Mouse (Mus musculus): ENCODE measurements at regions not wholly inside any gene's neighbourhood (a gene's known extent, or its start where the extent isn't known, plus 50 kb on each side); places are given as distances from the start of the nearest gene placed in this dataset.
"Not testable (repeated sequence)": the region's sequence is repeated elsewhere in the genome, so short reads cannot be mapped to it uniquely, and the experiment has no call there.

DNA sequence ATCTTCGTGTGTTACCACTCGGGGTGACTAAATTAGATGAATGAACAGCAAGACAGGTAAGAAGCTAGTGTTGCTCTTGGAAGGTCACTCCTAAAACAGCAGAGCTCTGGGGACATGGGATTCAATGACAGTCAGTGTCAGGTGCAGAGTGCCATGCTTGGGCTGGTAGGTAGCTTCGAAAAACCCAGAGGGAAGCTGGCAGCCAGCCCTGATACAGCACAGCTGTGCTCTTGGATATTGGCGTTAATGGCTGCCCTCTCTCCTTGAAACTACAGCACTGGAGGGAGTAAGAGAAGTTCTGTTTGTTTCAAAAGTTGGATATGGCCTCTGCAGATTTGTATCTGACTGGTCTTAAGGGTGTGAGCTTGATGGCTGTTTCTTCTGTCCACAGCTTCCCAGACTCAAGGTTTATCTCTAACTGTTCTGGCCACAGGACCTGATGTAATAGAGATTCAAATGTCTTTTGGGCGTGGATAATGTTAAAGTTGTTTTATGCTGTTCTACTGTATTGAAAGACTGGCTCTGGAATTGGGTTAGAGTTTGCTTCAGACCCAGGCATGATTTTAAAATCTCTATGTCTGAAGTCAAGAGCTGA, 152.7 kb downstream of the Cand1 start:
- DNase-seq (no peak), ATAC-seq (ENCODE audit: low FRiP score, low TSS enrichment) (no peak)
- H3K27ac ChIP-seq (replicated peaks; ENCODE audit: low read depth, low read length): no peak overlapping the region
- H3K4me1 ChIP-seq (ENCODE audit: control insufficient read depth, insufficient read depth, low read length): no peaks in the 10 kb centered on the region
- no peaks in the 10 kb centered on the region for H3K9me3 ChIP-seq (ENCODE audit: control insufficient read depth, low read length)
- H3K27me3 ChIP-seq (ENCODE audit: control insufficient read depth, insufficient read depth, low read length): no peaks in the 10 kb centered on the region
- no peak overlapping the region for H3K9ac ChIP-seq (replicated peaks; ENCODE audit: low read length)
- 90% methylated on average over 5 of the region's 5 CpGs for WGBS
- H3K4me3 ChIP-seq (replicated peaks; ENCODE audit: low read depth, low read length): no peak overlapping the region
- no peaks in the 10 kb centered on the region for H3K36me3 ChIP-seq (ENCODE audit: control insufficient read depth, insufficient read depth, low read length)
- H3K4me2 ChIP-seq (ENCODE audit: low read length): no peak overlapping the region

DNA sequence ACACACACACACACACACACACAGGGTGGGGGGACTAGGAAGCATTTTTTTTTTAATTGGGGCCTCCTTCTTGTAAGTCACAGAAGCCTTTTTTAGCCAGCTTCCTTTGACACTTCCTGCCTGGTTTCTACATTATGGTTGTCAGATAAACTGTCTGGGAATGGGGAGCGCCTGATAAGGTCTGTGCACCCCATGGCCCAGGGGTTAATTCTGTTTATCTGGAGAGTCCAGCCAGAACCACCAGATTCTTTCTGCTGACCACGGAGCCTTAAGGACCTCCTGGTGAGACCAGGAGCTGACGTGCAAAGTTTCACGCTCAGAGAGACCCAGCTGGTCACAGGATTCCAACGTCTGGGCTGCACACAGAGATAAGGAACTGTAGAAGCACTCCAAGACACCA, 153.4 kb downstream of the Cand1 start:
- Histone ChIP-seq H3K4me1 (ENCODE audit: control insufficient read depth, insufficient read depth, low read length) (no peaks in the 10 kb centered on the region), H3K9me3 (ENCODE audit: control insufficient read depth, low read length) (no peaks in the 10 kb centered on the region), H3K36me3 (ENCODE audit: control insufficient read depth, insufficient read depth, low read length) (no peaks in the 10 kb centered on the region), H3K4me3 (replicated peaks; ENCODE audit: low read depth, low read length) (no peak overlapping the region), H3K9ac (replicated peaks; ENCODE audit: low read length) (no peak overlapping the region), H3K27me3 (ENCODE audit: control insufficient read depth, insufficient read depth, low read length) (no peaks in the 10 kb centered on the region), H3K4me2 (ENCODE audit: low read length) (no peak overlapping the region), H3K27ac (replicated peaks; ENCODE audit: low read depth, low read length) (no peak overlapping the region)
- 71% methylated on average over 5 of the region's 5 CpGs for WGBS
- DNase-seq: no peak
- ATAC-seq (ENCODE audit: low FRiP score, low TSS enrichment): no peak

DNA sequence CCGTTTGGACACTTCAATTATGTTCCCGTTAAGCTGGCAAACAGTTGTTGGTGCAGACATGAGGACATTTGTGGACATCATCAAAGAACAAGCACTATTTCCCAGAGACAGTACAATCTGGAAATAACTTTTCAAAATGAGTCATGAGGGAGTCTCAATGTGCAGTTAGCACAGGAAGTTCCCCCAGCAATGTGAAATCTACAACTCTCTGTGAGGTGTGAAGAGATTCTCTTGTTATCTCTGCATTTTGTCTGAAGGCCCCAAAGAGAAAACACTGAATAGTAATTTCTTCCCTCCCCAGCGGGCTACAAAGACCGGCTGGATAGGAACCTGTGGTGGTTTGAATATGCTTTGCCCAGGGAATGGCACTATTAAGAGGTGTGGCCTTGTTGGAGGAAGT, 156.4 kb downstream of the Cand1 start:
- WGBS: 89% methylated on average over 4 of the region's 4 CpGs
- Histone ChIP-seq H3K4me3 (replicated peaks; ENCODE audit: low read depth, low read length) (no peak overlapping the region), H3K27me3 (ENCODE audit: control insufficient read depth, insufficient read depth, low read length) (no peaks in the 10 kb centered on the region), H3K27ac (replicated peaks; ENCODE audit: low read depth, low read length) (no peak overlapping the region), H3K9ac (replicated peaks; ENCODE audit: low read length) (no peak overlapping the region), H3K36me3 (ENCODE audit: control insufficient read depth, insufficient read depth, low read length) (no peaks in the 10 kb centered on the region), H3K9me3 (ENCODE audit: control insufficient read depth, low read length) (no peaks in the 10 kb centered on the region), H3K4me1 (ENCODE audit: control insufficient read depth, insufficient read depth, low read length) (peaks cover 8% of the 10 kb centered on the region; the same call in 1 of the 2 replicates), H3K4me2 (ENCODE audit: low read length) (no peak overlapping the region)
- DNase-seq: no peak
- ATAC-seq (ENCODE audit: low FRiP score, low TSS enrichment): no peak

DNA sequence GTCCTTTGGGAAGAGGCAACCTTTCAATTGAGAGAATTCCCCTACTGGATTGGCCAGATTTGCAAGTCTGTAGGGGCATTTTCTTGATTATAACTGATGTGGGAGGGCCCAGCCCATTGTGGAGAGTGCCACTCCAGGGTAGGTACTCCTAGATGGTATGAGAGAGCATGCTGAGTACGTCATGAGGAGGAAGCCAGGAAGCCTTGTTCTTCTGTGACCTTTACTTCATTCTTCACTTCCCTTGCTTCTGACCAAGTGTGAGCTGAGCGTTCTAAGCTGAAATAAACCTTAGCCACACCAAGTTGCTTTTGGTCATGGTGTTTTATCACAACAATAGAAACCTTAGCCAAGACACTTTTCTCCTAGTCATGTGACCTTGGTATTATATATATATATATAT, 157.0 kb downstream of the Cand1 start:
- H3K9ac ChIP-seq (replicated peaks; ENCODE audit: low read length): no peak overlapping the region
- H3K36me3 ChIP-seq (ENCODE audit: control insufficient read depth, insufficient read depth, low read length): no peaks in the 10 kb centered on the region
- WGBS: 92% methylated on average over 2 of the region's 2 CpGs
- no peak overlapping the region for H3K4me2 ChIP-seq (ENCODE audit: low read length)
- no peaks in the 10 kb centered on the region for H3K27me3 ChIP-seq (ENCODE audit: control insufficient read depth, insufficient read depth, low read length)
- no peak for ATAC-seq (ENCODE audit: low FRiP score, low TSS enrichment)
- H3K4me3 ChIP-seq (replicated peaks; ENCODE audit: low read depth, low read length): no peak overlapping the region
- H3K27ac ChIP-seq (replicated peaks; ENCODE audit: low read depth, low read length): no peak overlapping the region
- H3K9me3 ChIP-seq (ENCODE audit: control insufficient read depth, low read length): no peaks in the 10 kb centered on the region
- DNase-seq: no peak
- peaks cover 8% of the 10 kb centered on the region; the same call in 1 of the 2 replicates for H3K4me1 ChIP-seq (ENCODE audit: control insufficient read depth, insufficient read depth, low read length)

DNA sequence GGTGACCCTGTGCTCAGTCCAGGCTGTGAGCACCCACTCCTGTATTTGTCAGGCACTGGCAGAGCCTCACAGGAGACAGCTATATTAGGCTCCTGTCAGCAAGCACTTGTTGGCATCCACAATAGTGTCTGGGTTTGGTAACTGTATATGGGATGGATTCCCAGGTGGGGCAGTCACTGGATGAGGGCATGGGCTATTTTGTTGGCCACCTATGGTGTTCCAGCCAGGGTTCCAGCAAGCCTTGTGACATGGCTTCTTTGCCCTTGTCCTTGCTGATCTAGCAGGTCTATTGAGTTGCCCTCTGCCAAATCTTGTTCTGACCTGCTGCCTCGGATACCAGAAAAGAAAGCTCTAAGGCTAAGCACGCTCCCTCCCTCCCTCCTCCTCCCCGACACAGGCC, 158.1 kb downstream of the Cand1 start:
- H3K27ac ChIP-seq (replicated peaks; ENCODE audit: low read depth, low read length); H3K36me3 ChIP-seq (ENCODE audit: control insufficient read depth, insufficient read depth, low read length); H3K4me2 ChIP-seq (ENCODE audit: low read length); ATAC-seq (ENCODE audit: low FRiP score, low TSS enrichment); H3K9ac ChIP-seq (replicated peaks; ENCODE audit: low read length); H3K27me3 ChIP-seq (ENCODE audit: control insufficient read depth, insufficient read depth, low read length); H3K4me3 ChIP-seq (replicated peaks; ENCODE audit: low read depth, low read length); DNase-seq; H3K4me1 ChIP-seq (ENCODE audit: control insufficient read depth, insufficient read depth, low read length); H3K9me3 ChIP-seq (ENCODE audit: control insufficient read depth, low read length): not testable (repeated sequence)
- 75% methylated on average over 3 of the region's 3 CpGs for WGBS

DNA sequence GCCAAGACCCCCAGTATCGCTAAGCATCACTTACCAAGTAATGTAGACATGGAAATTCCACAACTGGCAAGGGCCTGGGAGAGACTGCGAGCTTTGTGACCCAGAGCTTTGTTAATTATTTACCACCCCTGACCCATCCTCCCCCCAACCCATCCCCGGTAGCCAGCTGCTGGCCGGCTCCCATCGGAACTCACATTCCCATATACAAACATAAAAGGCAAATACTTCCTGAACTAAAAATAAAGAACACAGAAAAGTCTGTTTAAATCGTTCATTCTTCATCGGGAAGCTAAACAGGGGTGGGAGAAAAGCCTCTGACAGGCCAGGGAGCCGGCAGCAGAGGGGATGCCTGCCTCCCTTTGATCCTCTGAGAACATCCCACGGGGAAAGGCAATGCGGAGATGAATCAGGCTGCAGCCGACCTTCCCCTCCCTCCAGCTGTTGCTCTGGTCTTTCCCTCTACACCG, 163.7 kb downstream of the Cand1 start:
- Histone ChIP-seq H3K9me3 (ENCODE audit: control insufficient read depth, low read length) (no peaks in the 10 kb centered on the region), H3K27ac (replicated peaks; ENCODE audit: low read depth, low read length) (0 out of 2 replicates have a peak overlapping the region, but pooled peaks have one; percentile 32), H3K36me3 (ENCODE audit: control insufficient read depth, insufficient read depth, low read length) (no peaks in the 10 kb centered on the region), H3K4me1 (ENCODE audit: control insufficient read depth, insufficient read depth, low read length) (peaks cover 16% of the 10 kb centered on the region), H3K4me2 (ENCODE audit: low read length) (peak overlapping the region; percentile 23), H3K9ac (replicated peaks; ENCODE audit: low read length) (no peak overlapping the region), H3K4me3 (replicated peaks; ENCODE audit: low read depth, low read length) (no peak overlapping the region), H3K27me3 (ENCODE audit: control insufficient read depth, insufficient read depth, low read length) (no peaks in the 10 kb centered on the region)
- 16% methylated on average over 12 of the region's 12 CpGs for WGBS
- ATAC-seq (ENCODE audit: low FRiP score, low TSS enrichment): no peak
- peak; percentile 58 for DNase-seq

DNA sequence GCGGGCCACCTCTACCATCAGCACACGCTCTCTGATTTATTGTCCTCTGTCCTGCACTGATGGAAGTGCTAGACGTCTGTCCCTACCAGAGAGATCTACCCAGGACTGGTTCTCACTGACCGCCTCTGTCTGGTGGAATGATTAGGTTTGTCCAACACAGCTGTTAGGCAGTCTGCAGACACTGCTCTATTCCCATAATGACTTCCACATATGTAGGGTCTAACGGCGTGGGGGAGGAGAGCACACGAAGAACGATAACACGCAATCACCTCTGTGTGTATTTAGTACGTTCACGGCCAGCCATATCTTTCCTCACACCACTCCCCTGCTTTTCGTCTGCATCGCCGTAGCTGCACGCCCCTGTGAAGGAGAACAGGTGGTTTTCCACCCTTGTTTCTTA, 165.0 kb downstream of the Cand1 start:
- no peak for DNase-seq
- WGBS: 94% methylated on average over 15 of the region's 15 CpGs
- no peak overlapping the region for H3K4me3 ChIP-seq (replicated peaks; ENCODE audit: low read depth, low read length)
- H3K27me3 ChIP-seq (ENCODE audit: control insufficient read depth, insufficient read depth, low read length): no peaks in the 10 kb centered on the region
- no peak for ATAC-seq (ENCODE audit: low FRiP score, low TSS enrichment)
- no peak overlapping the region for H3K9ac ChIP-seq (replicated peaks; ENCODE audit: low read length)
- no peak overlapping the region for H3K4me2 ChIP-seq (ENCODE audit: low read length)
- H3K4me1 ChIP-seq (ENCODE audit: control insufficient read depth, insufficient read depth, low read length): peaks cover 16% of the 10 kb centered on the region
- H3K9me3 ChIP-seq (ENCODE audit: control insufficient read depth, low read length): no peaks in the 10 kb centered on the region
- H3K27ac ChIP-seq (replicated peaks; ENCODE audit: low read depth, low read length): no peak overlapping the region
- H3K36me3 ChIP-seq (ENCODE audit: control insufficient read depth, insufficient read depth, low read length): no peaks in the 10 kb centered on the region

DNA sequence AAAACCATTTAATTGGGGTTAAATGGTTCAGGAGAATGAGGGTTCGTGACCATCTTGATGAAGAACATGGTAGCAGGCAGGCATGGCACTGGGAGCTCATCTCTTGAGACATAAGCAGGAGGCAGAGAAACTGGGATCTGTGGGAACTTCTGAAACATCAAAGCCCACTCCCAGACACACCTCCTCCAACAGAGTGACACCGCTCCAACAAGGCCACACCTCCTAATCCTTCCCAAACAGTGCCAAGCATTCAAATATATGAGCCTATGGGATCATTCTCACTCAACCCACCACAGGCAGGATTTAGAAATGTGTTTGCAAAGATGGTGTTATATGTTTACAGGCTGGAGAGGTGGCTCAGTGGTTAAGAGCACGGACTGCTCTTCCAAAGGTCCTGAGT, 165.9 kb downstream of the Cand1 start:
- H3K4me3 ChIP-seq (replicated peaks; ENCODE audit: low read depth, low read length): no peak overlapping the region
- H3K27ac ChIP-seq (replicated peaks; ENCODE audit: low read depth, low read length): no peak overlapping the region
- 91% methylated on average over 3 of the region's 3 CpGs for WGBS
- ATAC-seq (ENCODE audit: low FRiP score, low TSS enrichment): no peak
- DNase-seq: no peak
- H3K4me2 ChIP-seq (ENCODE audit: low read length): no peak overlapping the region
- H3K9ac ChIP-seq (replicated peaks; ENCODE audit: low read length): no peak overlapping the region
- H3K27me3 ChIP-seq (ENCODE audit: control insufficient read depth, insufficient read depth, low read length): no peaks in the 10 kb centered on the region
- H3K36me3 ChIP-seq (ENCODE audit: control insufficient read depth, insufficient read depth, low read length): no peaks in the 10 kb centered on the region
- no peaks in the 10 kb centered on the region for H3K9me3 ChIP-seq (ENCODE audit: control insufficient read depth, low read length)
- peaks cover 13% of the 10 kb centered on the region for H3K4me1 ChIP-seq (ENCODE audit: control insufficient read depth, insufficient read depth, low read length)

DNA sequence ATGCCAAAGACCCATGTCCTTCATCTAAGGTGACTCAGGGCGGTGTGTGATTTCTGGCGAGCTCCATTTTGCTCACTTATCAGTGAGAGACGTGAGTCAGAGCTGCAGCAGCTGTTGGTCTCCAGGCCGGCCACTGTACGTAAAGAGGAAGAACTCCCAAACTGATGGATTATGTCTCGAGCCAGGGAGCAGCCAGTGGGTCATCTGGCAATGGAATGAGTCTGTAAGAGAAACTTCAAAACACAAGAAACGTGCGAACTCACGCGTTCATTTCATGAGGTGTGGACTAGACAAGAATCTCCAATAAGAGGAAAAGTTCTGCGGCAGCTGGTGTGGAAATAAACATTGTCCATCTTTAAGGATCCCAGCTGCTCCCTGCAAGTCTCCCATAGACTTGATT, 170.4 kb downstream of the Cand1 start:
- Histone ChIP-seq H3K27me3 (ENCODE audit: control insufficient read depth, insufficient read depth, low read length) (no peaks in the 10 kb centered on the region), H3K4me3 (replicated peaks; ENCODE audit: low read depth, low read length) (no peak overlapping the region), H3K9ac (replicated peaks; ENCODE audit: low read length) (no peak overlapping the region), H3K4me2 (ENCODE audit: low read length) (no peak overlapping the region), H3K27ac (replicated peaks; ENCODE audit: low read depth, low read length) (no peak overlapping the region), H3K9me3 (ENCODE audit: control insufficient read depth, low read length) (no peaks in the 10 kb centered on the region), H3K4me1 (ENCODE audit: control insufficient read depth, insufficient read depth, low read length) (0 out of 2 replicates have a peak, but pooled peaks cover 7% of the 10 kb centered on the region), H3K36me3 (ENCODE audit: control insufficient read depth, insufficient read depth, low read length) (no peaks in the 10 kb centered on the region)
- 93% methylated on average over 11 of the region's 11 CpGs for WGBS
- DNase-seq: no peak
- ATAC-seq (ENCODE audit: low FRiP score, low TSS enrichment): no peak

All from midbrain, embryonic 14.5 days (tissue).